Mouse (Mus musculus): ENCODE results near the gene Kank1. TPM values are rescaled to one million over a fixed set of nuclear protein-coding genes. Genes with fewer than 3 reads are reported as not detected.

The Kank1 gene
- polyA plus RNA-seq, 1 experiment from 2014 or later = 18.5 TPM

GRCm38 (mm10) chr19:25428338-25428962 is 191.7 kb downstream of the Kank1 start:
- no peak for ATAC-seq (ENCODE audit: insufficient read depth)
- no peak for DNase-seq
- no peak overlapping the region for H3K9ac ChIP-seq
- H3K4me1 ChIP-seq (ENCODE audit: insufficient read depth) = no peaks in the 10 kb centered on the region
- H3K9me3 ChIP-seq (ENCODE audit: low read depth, low read length) = no peaks in the 10 kb centered on the region
- H3K27me3 ChIP-seq (ENCODE audit: insufficient read depth, low read length) = no peaks in the 10 kb centered on the region
- 80% methylated on average over 13 of the region's 13 CpGs for WGBS
- H3K4me3 ChIP-seq (ENCODE audit: low read depth, low read length) = no peak overlapping the region
- peaks cover 72% of the 10 kb centered on the region for H3K36me3 ChIP-seq (ENCODE audit: insufficient read depth)
- H3K27ac ChIP-seq (ENCODE audit: low read depth) = no peak overlapping the region
- no peak for TF ChIP-seq CTCF (IDR thresholded peaks at IDR 0.05; ENCODE audit: low read depth)
- no peak overlapping the region for H3K4me2 ChIP-seq

GRCm38 (mm10) chr19:25431431-25431830 is 194.7 kb downstream of the Kank1 start:
- ATAC-seq (ENCODE audit: insufficient read depth) (no peak), DNase-seq (no peak)
- TF ChIP-seq CTCF (IDR thresholded peaks at IDR 0.05; ENCODE audit: low read depth) = no peak
- 74% methylated on average over 9 of the region's 9 CpGs for WGBS
- peaks cover 6% of the 10 kb centered on the region; the same call in 1 of the 2 replicates for H3K4me1 ChIP-seq (ENCODE audit: insufficient read depth)
- H3K4me3 ChIP-seq (ENCODE audit: low read depth, low read length) = no peak overlapping the region
- no peaks in the 10 kb centered on the region for H3K27me3 ChIP-seq (ENCODE audit: insufficient read depth, low read length)
- no peak overlapping the region for H3K9ac ChIP-seq
- no peaks in the 10 kb centered on the region for H3K9me3 ChIP-seq (ENCODE audit: low read depth, low read length)
- peaks cover 70% of the 10 kb centered on the region for H3K36me3 ChIP-seq (ENCODE audit: insufficient read depth)
- H3K4me2 ChIP-seq = no peak overlapping the region
- H3K27ac ChIP-seq (ENCODE audit: low read depth) = no peak overlapping the region

- no peak overlapping the region for H3K27ac ChIP-seq (ENCODE audit: low read depth)
- H3K27me3 ChIP-seq (ENCODE audit: insufficient read depth, low read length) = no peaks in the 10 kb centered on the region
- H3K4me2 ChIP-seq = no peak overlapping the region
- peaks cover 65% of the 10 kb centered on the region for H3K36me3 ChIP-seq (ENCODE audit: insufficient read depth)
- H3K9me3 ChIP-seq (ENCODE audit: low read depth, low read length) = no peaks in the 10 kb centered on the region
- ATAC-seq (ENCODE audit: insufficient read depth) (no peak), DNase-seq (no peak)
- H3K4me3 ChIP-seq (ENCODE audit: low read depth, low read length) = no peak overlapping the region
- no peak overlapping the region for H3K9ac ChIP-seq
- WGBS = 55% methylated on average over 7 of the region's 7 CpGs
- TF ChIP-seq CTCF (IDR thresholded peaks at IDR 0.05; ENCODE audit: low read depth) = no peak
- H3K4me1 ChIP-seq (ENCODE audit: insufficient read depth) = peaks cover 9% of the 10 kb centered on the region; the same call in 1 of the 2 replicates
These were observed 195.1 kb downstream of the Kank1 start for GRCm38 (mm10) chr19:25431909-25432308.

- Histone ChIP-seq H3K27ac (ENCODE audit: low read depth) (no peak overlapping the region), H3K36me3 (ENCODE audit: insufficient read depth) (peaks cover 56% of the 10 kb centered on the region), H3K9me3 (ENCODE audit: low read depth, low read length) (no peaks in the 10 kb centered on the region), H3K9ac (no peak overlapping the region), H3K4me3 (ENCODE audit: low read depth, low read length) (no peak overlapping the region), H3K27me3 (ENCODE audit: insufficient read depth, low read length) (no peaks in the 10 kb centered on the region), H3K4me1 (ENCODE audit: insufficient read depth) (peaks cover 9% of the 10 kb centered on the region; the same call in 1 of the 2 replicates), H3K4me2 (no peak overlapping the region)
- DNase-seq (peak; percentile 53), ATAC-seq (ENCODE audit: insufficient read depth) (no peak)
- WGBS = 54% methylated on average over 7 of the region's 7 CpGs
- TF ChIP-seq CTCF (IDR thresholded peaks at IDR 0.05; ENCODE audit: low read depth) = no peak
These were observed 196.5 kb downstream of the Kank1 start for GRCm38 (mm10) chr19:25433169-25433690.

- H3K9me3 ChIP-seq (ENCODE audit: low read depth, low read length) = no peaks in the 10 kb centered on the region
- no peak for DNase-seq
- H3K4me1 ChIP-seq (ENCODE audit: insufficient read depth) = peaks cover 9% of the 10 kb centered on the region; the same call in 1 of the 2 replicates
- no peak overlapping the region for H3K9ac ChIP-seq
- WGBS = 70% methylated on average over 7 of the region's 7 CpGs
- no peaks in the 10 kb centered on the region for H3K27me3 ChIP-seq (ENCODE audit: insufficient read depth, low read length)
- ATAC-seq (ENCODE audit: insufficient read depth) = no peak
- H3K4me2 ChIP-seq = no peak overlapping the region
- peak overlapping the region; percentile 7; the same call in 1 of the 2 replicates for H3K27ac ChIP-seq (ENCODE audit: low read depth)
- H3K4me3 ChIP-seq (ENCODE audit: low read depth, low read length) = no peak overlapping the region
- TF ChIP-seq CTCF (IDR thresholded peaks at IDR 0.05; ENCODE audit: low read depth) = no peak
- peaks cover 51% of the 10 kb centered on the region for H3K36me3 ChIP-seq (ENCODE audit: insufficient read depth)
These were observed 197.6 kb downstream of the Kank1 start for GRCm38 (mm10) chr19:25434345-25434744.

GRCm38 (mm10) chr19:25434795-25435194 is 198.0 kb downstream of the Kank1 start:
- DNase-seq = no peak
- Histone ChIP-seq H3K4me3 (ENCODE audit: low read depth, low read length) (no peak overlapping the region), H3K9me3 (ENCODE audit: low read depth, low read length) (no peaks in the 10 kb centered on the region), H3K27me3 (ENCODE audit: insufficient read depth, low read length) (no peaks in the 10 kb centered on the region), H3K9ac (no peak overlapping the region), H3K36me3 (ENCODE audit: insufficient read depth) (peaks cover 46% of the 10 kb centered on the region), H3K27ac (ENCODE audit: low read depth) (peak overlapping the region; percentile 7; the same call in 1 of the 2 replicates), H3K4me2 (no peak overlapping the region), H3K4me1 (ENCODE audit: insufficient read depth) (peaks cover 12% of the 10 kb centered on the region; the same call in 1 of the 2 replicates)
- no peak for TF ChIP-seq CTCF (IDR thresholded peaks at IDR 0.05; ENCODE audit: low read depth)
- 23% methylated on average over 6 of the region's 6 CpGs for WGBS
- no peak for ATAC-seq (ENCODE audit: insufficient read depth)

- Histone ChIP-seq H3K9ac (no peak overlapping the region), H3K27me3 (ENCODE audit: insufficient read depth, low read length) (no peaks in the 10 kb centered on the region), H3K4me1 (ENCODE audit: insufficient read depth) (peaks cover 16% of the 10 kb centered on the region; the same call in 1 of the 2 replicates), H3K4me3 (ENCODE audit: low read depth, low read length) (no peak overlapping the region), H3K9me3 (ENCODE audit: low read depth, low read length) (no peaks in the 10 kb centered on the region), H3K27ac (ENCODE audit: low read depth) (peak overlapping the region; percentile 28; the same call in 1 of the 2 replicates), H3K36me3 (ENCODE audit: insufficient read depth) (peaks cover 40% of the 10 kb centered on the region), H3K4me2 (no peak overlapping the region)
- ATAC-seq (ENCODE audit: insufficient read depth) (peak; percentile 84), DNase-seq (peak; percentile 77)
- WGBS = 13% methylated on average over 5 of the region's 5 CpGs
- TF ChIP-seq CTCF (IDR thresholded peaks at IDR 0.05; ENCODE audit: low read depth) = no peak
These were observed 198.6 kb downstream of the Kank1 start for GRCm38 (mm10) chr19:25435412-25435811.

All from lung, embryonic 14.5 days (tissue).